Mouse (Mus musculus) cortical plate, adult 2 months (tissue): ENCODE results near the gene Tm9sf4. TPM values are rescaled to one million over a fixed set of nuclear protein-coding genes. Genes with fewer than 3 reads are reported as not detected.

ENCODE experiments used
- H3K27ac ChIP-seq: fragments of 200-500 bp; 2 replicates; pipeline ENCODE4 v1.5.1; 2012; ENCODE audit warnings: low read length, control low read depth, inconsistent platforms; ENCODE audit not compliant: insufficient read depth
- H3K4me1 ChIP-seq: fragments of 200-500 bp; 2 replicates; pipeline ENCODE4 v1.6.1; 2011; ENCODE audit warnings: low read length; ENCODE audit not compliant: control insufficient read depth, insufficient read depth
- H3K4me3 ChIP-seq: fragments of 200-500 bp; 2 replicates; pipeline ENCODE4 v1.5.1; 2011; ENCODE audit warnings: mild to moderate bottlenecking, low read length, control low read depth; ENCODE audit not compliant: insufficient read depth
- CTCF ChIP-seq: fragments of 200-500 bp; IDR thresholded peaks from 2 replicates; pipeline ENCODE4 v1.5.1; 2011; ENCODE audit warnings: mild to moderate bottlenecking, control low read depth, low read length; ENCODE audit not compliant: insufficient read depth; ENCODE audit errors: extremely low read depth
- POLR2A ChIP-seq: fragments of 200-500 bp; IDR thresholded peaks from 2 replicates; pipeline ENCODE4 v1.6.1; 2011; ENCODE audit warnings: mild to moderate bottlenecking, low read length, control low read depth; ENCODE audit not compliant: insufficient read depth; ENCODE audit errors: extremely low read depth
- polyA plus RNA-seq: library from polyadenylated mRNA; depleted of rRNA; stranded (reverse); fragments of >200 nt; gene quantifications from 2 replicates; pipeline ENCODE4 v1.2.3, GENCODE M21; 2012

The Tm9sf4 gene
- polyA plus RNA-seq, 1 experiment = 70.5 TPM

GRCm38 (mm10) chr2:153202766-153203165 lies 41.7 kb downstream of the Tm9sf4 start:
- Histone ChIP-seq H3K27ac (no peak overlapping the region), H3K4me1 (no peaks in the 10 kb centered on the region), H3K4me3 (no peak overlapping the region)
- TF ChIP-seq POLR2A (no peak), CTCF (no peak)

DNA sequence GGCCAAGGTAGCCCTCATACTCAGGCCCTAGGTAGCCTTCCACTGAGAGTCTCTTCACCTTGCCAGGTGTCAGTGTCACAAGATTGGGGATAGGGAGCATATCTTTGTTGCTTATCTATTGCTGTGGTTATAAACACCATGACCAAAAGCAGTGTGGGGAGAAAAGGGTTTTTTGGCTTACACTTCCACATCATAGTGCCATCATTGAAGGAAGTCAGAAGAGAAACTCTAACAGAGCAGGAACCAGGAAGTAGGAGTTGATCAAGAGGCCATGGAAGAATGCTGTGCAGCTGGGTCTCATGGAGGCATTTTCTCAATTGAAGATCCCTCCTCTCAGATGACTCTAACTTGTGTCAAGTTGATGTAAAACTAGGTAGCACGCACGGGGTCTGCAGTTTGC lies 47.0 kb downstream of the Tm9sf4 start:
- H3K4me3 ChIP-seq = no peak overlapping the region
- TF ChIP-seq POLR2A (no peak), CTCF (no peak)
- H3K4me1 ChIP-seq = no peaks in the 10 kb centered on the region
- no peak overlapping the region for H3K27ac ChIP-seq

DNA sequence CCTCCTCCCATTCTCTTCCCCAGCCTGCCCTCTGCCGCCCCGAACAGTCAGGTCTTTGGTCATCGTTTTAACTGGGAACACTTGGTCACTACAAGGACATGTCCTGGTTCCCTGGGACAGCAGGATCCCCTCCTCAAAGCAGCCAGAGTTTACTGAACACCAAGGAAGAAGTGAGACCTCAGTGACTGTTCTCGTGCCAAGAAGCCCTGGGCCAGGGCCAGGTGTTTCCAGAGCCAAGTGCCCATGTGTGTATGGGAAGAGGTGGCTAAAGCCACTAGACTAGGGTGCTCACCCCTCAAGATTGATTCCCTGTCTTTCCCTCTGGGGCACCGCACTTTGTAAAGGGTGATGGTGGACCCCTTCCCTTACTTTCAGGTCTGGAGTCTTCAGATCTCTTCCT lies 48.2 kb downstream of the Tm9sf4 start:
- H3K4me1 ChIP-seq = no peaks in the 10 kb centered on the region
- TF ChIP-seq CTCF (no peak), POLR2A (no peak)
- H3K27ac ChIP-seq = no peak overlapping the region
- no peak overlapping the region for H3K4me3 ChIP-seq

- no peak overlapping the region for H3K4me3 ChIP-seq
- TF ChIP-seq POLR2A (no peak), CTCF (no peak)
- H3K27ac ChIP-seq = no peak overlapping the region
- H3K4me1 ChIP-seq = no peaks in the 10 kb centered on the region
Observed at GRCm38 (mm10) chr2:153211451-153211850, 50.3 kb downstream of the Tm9sf4 start.

GRCm38 (mm10) chr2:153213351-153213750 lies 52.2 kb downstream of the Tm9sf4 start:
- TF ChIP-seq POLR2A = no peak
- no peak for TF ChIP-seq CTCF
- Histone ChIP-seq H3K4me3 (no peak overlapping the region), H3K27ac (no peak overlapping the region), H3K4me1 (no peaks in the 10 kb centered on the region)

- H3K4me1 ChIP-seq = no peaks in the 10 kb centered on the region
- no peak overlapping the region for H3K27ac ChIP-seq
- H3K4me3 ChIP-seq = no peak overlapping the region
- TF ChIP-seq CTCF (no peak), POLR2A (no peak)
Observed at GRCm38 (mm10) chr2:153214771-153215259, 53.7 kb downstream of the Tm9sf4 start.

- TF ChIP-seq CTCF = no peak
- TF ChIP-seq POLR2A = no peak
- Histone ChIP-seq H3K4me3 (no peak overlapping the region), H3K4me1 (no peaks in the 10 kb centered on the region), H3K27ac (no peak overlapping the region)
Observed at GRCm38 (mm10) chr2:153215421-153215820, 54.3 kb downstream of the Tm9sf4 start.

- Histone ChIP-seq H3K27ac (no peak overlapping the region), H3K4me3 (no peak overlapping the region), H3K4me1 (no peaks in the 10 kb centered on the region)
- no peak for TF ChIP-seq CTCF
Observed at GRCm38 (mm10) chr2:153217826-153218340, 56.8 kb downstream of the Tm9sf4 start.

DNA sequence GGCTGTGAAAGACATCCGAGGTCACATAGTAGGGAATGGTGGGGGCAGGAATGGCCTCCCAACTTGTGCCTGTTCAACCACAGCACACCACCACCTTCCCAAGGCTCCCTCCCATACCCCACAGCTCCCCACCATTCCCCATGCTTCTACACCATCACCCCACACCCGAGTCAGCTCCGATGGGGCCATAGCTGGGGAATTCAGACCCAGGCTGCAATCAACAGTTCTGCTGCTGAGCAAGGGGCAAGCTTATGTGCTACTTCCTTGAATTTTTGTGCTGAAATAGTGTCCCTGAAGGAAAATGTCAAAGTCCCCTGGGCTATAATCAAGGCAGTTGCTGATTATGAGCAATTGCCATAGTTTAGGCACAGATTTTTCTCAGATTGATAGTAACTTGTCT lies 57.4 kb downstream of the Tm9sf4 start:
- H3K4me3 ChIP-seq = no peak overlapping the region
- no peak overlapping the region for H3K27ac ChIP-seq
- TF ChIP-seq CTCF = no peak
- no peak for TF ChIP-seq POLR2A
- H3K4me1 ChIP-seq = no peaks in the 10 kb centered on the region

- H3K27ac ChIP-seq = no peak overlapping the region
- 0 out of 2 replicates have a peak, but pooled peaks cover 2% of the 10 kb centered on the region for H3K4me1 ChIP-seq
- H3K4me3 ChIP-seq = no peak overlapping the region
- TF ChIP-seq CTCF (no peak), POLR2A (no peak)
Observed at GRCm38 (mm10) chr2:153221620-153222019, 60.5 kb downstream of the Tm9sf4 start.
